Mouse (Mus musculus) ES-CJ7 (cell line): Measurements from ENCODE around the gene Slc39a11.

Experiments
- DNase-seq: peaks from one replicate; pipeline ENCODE4 v3.0.0; 2011; ENCODE audit warnings: low read depth, low spot score

The Slc39a11 gene

DNA sequence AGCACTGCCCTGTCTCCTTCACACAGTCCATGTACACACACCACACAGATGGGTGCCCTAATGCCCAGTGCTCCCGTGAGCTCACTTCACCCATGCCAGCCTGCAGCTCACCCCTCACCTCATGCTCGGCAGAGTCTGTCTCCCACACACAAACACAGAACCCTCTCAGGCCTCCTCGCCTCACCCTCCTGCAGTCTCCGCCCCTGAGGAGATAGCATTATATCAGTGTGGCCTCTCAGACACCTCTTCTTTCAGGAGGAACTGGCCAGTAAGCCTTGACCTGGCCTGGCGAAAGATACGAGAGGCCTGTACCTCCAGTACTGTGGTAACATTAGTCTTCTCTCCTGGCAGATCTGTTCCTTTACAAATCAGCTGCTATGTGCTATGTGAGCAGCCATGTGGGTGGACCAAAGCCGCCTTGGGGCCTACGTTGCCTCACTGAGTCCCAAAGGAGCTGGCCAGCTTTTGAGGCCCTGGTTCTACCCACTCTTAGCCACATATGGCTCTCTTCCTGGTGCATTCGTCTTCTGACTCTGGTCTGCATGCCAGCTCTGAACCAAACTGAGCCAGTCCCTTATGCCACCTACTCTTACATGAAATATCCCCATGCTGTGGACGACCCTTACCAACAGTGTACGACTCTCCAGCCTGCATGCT is 138.8 kb downstream of the Slc39a11 start:
- DNase-seq: no peak

DNA sequence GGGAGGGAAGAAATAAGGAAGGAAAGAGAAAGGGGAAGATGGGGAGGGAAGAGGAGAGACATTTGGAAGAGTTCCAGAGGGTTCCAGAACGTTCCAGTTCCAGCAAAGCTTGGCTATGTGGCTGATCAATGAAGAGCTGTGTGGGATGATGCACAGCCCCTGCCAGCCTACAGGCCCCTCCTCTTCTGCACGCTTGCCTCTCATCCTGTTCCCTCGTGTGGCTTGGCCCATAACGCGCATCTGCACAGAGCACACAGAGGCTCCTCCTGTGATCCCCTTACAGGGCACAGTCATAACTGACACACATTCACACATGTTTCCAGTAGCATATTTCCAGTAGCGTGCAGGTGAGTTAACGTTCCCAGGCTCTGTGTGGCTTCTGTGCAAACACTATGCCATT is 139.6 kb downstream of the Slc39a11 start:
- no peak for DNase-seq

DNA sequence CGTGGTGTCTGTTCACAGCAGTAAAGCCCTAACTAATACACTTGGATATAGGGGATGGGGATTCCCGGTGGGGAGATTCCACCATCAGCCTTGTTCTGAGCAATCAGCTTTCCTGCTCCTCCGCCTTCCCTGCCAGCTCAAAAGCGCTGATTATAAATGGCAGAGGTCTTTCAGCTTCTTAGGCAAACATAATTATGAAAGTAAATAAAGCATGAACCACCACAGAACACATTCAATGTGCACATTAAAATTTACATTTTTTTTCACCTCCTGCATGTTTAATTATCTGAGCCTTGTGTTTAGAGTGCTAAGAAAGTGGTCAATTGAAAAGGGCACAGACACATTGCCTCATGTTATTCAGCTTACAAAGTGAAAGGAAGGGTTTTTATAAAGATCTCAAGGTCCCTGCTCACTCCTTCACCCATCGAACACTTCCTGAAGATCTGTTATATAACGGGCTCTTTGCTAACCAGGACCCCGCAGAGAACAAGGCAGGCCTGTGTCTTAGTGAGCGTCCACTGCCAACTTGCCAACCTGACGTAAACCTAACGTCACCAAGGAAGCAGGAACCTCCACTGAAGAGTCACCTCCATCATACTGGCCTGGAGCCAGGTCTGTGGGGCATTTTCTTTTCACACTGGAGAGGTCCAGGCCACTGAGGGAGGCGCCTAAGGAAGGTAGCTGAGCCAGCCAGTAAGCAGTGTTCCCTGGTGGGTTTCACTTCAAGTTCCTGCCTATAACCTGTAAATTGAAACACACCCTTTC is 142.0 kb downstream of the Slc39a11 start:
- no peak for DNase-seq

DNA sequence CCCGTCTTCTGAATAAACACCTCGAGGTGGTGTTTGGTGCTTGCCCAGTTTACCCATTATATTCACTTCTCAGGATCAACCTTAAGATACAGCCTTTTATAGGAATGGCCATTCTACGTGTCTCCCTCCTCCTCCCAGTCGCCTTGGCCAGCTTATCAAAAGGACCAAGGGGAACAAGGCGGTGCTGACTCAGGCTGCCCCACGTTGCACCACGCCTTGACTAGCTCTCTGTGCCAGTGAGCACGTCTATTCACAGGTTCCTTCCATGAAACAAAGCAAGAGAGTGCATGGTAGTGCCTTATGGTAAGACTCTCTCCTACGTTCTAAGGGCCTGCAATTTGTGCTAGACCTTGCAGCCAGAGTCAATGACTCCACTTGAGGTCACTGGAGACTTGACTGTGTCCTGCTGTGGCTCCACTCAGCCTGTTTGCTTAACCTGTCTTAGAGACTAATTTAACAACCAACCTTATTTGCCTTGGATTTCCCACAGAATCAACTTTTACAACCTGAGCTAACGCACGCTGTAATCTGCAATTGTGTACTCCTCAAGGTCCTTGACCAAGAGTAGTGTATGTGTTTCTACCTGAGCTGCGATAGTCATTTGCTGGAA is 144.2 kb downstream of the Slc39a11 start:
- no peak for DNase-seq

DNA sequence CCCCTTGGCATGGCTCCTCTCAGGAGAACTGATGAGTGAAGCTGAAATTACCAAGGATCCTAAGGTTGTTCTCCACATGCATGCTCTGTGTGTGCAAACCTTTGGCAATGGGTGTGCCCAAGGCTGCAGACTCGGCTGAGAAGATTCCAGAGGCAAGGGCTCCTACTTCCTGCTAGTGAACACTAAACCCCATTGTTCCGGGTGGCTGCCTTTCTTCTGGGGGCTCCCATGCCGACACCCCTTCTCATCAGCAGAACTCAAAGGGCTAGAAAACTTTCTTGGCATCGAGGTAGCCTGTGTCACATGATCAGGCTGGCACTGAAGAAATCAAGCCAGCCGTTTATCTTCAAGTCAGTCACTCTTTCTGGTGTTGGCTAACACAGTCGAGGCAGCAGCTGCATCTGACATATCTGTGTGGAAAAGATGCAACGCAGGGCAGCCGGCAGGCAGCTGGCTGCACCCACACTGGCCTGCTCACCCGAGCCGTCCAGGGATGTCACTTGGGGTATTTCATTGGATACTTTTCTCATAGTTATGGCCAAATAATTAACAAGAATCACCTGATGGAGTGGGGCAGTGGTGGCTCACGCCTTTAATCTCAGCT is 145.3 kb downstream of the Slc39a11 start:
- no peak for DNase-seq

DNA sequence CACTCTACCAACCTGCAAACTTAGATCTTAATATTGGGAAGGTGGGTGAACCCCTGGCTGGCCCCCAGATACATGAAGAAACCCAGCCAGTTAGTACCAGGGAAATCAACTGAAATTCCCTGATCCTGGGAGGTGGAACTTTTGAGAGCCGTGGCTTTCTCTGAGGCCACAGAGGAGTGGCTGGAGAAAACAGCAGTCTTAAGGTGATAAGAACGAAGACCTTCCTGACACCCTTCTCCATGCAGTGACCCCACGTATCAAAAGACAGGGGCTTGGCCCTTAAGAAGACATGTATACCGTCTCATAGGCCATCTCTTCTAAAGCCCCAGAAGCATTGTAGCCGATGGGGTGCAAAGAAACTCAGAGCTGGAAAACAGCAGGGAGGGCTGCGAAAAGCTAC is 146.9 kb downstream of the Slc39a11 start:
- DNase-seq: no peak

DNA sequence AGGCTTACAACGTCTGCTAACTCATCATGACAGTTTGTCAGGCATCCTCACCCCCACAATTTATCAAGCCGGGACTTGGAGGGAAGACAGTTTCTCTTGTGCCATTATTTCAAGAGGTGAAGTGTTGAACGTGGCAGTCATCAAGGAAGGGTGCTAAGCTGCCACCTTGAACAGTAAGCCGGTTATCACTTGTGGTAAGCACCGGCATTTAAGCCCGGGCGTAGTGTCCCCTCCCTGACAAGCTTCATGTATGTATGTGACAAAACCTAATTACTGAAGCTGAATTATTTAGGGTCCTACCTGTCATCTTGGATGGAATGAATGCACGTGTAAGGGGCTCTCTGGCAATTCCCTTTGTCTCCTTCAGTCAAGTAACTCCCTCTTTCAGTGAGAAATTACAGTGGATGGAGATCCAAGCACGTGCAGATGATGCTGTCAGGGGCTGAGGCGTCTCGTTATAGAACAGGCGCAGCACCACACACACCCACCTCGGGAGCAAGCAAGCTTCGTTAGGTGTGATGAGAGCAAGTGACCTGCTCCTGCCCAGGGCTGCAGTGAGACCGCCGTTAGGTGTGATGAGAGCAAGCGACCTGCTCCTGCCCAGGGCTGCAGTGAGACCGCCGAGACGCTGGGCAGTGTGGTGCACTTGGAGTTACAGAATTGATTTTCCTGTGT is 149.1 kb downstream of the Slc39a11 start:
- no peak for DNase-seq

DNA sequence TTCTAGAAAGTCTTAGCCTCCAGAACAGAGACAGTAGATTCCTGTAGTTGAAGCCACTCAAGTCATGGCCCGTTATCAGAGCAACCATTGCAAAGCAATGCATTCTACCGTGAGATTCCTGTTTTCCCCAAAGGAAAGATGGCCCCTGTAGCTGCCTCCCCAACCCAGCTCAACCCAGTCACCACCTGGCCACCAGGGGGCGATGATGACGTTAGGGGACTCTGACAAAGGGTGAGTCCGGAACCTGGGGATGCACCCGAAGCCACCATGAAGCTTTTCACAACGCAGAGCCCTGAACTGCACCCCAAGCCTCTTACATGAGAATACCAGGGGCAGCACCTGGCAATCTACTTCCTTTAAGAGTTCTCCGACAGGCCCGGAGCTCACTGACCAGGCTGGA is 151.0 kb downstream of the Slc39a11 start:
- DNase-seq: peak; percentile 79

DNA sequence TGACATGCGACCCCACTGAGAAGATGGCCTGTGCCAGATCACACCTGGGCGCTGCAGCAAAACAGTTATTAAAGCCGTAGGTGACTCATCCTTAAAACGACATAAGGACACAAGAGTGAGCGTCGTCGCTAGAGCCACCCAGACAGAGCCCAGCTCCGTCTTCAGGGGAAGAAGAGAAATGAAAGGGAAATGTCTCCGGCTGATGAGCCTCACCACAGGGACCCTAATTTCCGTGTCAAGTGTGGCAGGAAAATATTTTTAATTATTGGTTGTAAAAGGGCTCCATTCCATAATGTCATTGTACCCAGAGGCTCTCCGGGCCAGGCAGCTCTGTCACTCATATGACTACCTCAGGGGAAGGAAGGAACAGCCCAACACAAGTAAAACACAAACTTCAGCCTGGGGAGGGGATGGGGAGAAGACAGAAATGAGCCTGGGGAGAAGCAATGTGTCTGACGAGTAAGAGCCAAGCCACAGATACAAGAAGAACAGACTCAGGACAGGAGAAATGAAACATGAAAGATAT is 155.8 kb downstream of the Slc39a11 start:
- DNase-seq: no peak

DNA sequence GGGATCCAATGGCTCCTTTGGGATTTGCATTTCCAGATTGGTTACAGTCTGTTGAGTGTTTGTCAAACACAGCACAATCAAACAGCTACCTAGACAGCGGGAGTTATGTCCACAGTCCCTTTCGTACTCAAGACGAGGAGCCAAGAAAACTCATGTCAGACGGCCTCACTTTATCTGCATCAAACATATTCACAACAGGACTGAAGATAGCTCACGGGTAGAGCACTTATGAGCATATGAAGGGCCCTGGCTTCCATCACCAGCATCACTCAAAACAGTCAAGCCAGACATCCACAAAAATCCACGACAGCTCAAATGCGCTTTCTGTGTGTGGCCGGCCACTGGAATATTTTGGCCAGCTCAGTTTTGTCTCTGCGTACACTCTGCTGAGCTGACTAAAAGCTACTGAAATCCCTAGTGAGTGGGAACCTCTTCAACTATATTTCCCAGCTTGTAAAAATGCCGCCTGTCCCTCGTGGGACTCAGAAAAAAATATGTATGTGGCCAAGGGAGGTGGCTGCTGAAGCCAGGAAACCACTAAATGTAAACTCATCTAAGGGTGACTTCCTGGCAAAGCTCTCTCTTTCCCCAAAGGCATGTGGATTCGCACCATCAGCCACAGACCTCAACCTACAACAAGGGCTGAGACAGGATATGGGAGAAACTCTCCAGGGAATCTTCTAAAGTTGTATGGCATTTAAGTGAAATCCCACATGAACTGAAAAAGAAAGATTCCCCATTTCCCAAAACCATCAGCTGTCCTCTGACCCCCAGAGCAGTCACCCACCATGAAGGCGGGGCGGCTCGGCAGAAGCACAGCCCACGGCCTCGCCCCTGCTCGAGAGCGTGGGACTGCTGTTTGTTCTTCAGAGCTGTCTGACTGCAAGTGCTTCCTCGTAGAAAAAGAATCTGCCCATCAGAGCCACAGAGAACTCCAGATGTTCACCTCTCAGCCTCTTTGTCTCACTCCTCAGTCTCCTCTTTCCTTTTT is 159.1 kb downstream of the Slc39a11 start:
- DNase-seq: no peak

DNA sequence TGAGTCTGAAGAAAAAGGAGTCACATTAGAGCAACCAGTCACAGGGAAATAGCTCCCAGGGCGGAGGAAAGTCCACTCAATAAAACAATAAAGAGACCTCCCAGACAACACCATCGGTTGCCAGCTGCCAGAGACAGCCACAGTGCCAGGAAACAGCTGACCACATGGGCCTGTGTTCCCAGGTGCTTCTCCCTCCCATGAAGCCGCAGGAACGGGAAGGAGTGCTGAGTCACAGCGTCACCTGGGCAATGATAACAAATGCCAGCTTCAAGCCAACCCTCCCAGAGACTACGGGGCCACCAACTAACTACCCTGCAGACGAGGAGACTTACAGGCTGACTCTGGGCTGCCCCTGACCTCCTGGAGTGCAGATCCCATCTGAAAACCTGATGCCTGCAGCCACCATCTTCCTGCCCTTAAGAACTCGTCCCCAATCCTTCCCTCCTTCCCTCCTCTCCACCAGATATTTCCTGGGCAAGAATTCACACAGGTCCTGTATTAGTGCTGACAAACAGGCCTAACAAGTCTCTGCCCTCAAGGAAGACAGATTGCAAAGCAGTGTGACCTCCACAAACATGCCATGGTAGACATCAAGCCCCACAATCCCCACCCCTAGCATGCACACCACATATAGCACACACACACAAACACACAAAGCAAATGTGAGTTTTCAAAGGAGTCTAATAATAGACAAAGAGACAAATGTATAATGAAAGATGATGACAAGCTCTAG is 162.1 kb downstream of the Slc39a11 start:
- DNase-seq: no peak

DNA sequence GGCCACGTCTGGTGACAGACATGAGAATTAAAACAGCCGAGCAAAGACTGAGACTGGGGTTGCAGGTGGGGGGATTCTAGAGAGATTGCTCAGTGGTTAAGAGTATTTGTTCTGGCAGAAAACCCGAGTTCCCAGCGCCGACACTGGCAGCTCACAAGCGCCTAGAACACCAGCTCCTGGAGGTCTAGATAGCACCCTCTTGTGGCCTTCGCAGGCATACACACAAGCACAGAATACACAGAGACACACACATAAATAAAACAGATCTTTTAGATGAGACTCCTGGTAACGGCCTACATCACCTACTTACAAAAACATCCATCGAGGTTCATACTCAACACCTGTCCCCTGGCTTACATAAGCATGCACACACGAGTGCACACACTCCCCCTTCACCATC is 165.8 kb downstream of the Slc39a11 start:
- DNase-seq: peak; percentile 73

DNA sequence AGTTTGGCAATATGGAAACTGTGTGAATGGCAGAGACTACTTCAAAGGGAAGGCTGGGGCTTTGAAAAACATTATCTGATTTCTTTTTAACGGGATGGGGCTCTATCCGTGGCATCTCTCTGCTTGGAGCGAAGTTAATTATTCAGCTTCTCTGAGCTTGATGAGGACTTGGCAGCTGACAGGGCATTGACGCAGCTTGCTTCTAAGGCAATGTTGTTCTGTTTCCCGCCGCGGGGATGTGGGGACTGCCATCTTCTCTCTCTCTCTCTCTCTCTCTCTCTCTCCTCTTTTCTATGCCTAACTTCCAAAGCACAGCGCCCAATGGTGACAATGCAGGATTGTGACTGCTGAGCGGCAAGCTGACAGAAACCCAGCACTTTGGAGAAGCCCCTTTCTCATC is 172.3 kb downstream of the Slc39a11 start:
- no peak for DNase-seq

DNA sequence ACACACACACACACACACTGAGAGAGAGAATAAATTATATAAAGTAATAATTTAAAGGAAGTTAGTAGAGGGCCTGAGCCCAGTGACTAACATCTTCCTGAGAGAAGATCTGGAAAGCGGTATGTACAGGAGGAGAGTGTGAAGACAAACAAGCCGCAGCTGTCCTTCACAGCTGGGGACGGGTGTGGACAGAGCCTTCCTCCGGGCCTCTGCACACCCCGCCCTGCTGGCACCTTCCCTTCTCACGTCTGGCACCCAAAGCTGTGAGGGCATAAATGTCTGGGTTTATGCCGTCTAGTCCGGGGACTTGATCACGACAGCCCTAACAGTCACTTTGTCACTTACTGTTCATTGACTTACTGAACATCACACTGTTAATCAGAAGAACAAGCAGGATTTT is 173.2 kb downstream of the Slc39a11 start:
- DNase-seq: no peak

DNA sequence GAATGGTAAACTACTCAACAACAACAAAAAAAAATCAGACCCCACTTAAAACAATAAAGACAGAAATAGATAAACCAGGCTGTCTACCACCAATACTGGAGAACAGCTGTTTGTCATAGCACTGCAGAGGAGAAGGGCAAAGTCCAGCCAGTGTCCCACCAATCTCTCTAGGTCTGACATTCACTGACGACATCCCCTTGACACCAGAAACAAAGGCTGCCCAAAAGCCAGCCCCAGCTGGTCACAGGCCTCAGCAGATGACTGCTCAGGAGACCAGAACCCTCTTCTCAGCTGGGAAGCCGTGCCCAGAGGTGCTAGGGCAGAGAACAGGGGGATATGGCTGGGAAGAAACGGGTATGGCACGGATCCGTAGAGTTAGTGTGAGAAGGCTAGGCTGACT is 174.4 kb downstream of the Slc39a11 start:
- no peak for DNase-seq

DNA sequence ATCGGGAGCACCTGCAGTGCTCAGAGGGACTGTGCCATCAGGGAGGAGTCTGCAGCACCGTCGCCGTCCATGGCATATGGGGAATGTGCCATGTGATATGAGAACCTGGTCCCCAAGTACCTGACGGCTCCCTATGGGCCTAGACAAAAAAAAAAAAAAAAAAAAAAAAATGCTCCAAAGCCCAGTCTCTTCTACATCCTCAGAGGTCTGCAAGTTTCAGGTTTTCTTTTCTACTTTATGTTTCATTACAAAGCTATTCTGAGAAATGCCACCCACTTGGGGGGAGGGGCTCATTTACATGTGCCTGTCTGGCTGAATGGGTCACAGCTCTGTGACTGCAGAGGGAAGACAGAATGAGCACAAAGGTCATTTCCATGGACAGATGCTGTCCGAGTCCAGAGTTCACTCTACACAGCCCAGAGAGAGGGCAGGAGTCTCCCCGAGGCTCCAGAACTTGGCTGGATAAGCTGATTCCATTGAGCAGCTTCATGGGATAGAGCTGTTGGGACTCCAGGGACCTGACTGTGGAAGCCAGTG is 175.8 kb downstream of the Slc39a11 start:
- DNase-seq: no peak

DNA sequence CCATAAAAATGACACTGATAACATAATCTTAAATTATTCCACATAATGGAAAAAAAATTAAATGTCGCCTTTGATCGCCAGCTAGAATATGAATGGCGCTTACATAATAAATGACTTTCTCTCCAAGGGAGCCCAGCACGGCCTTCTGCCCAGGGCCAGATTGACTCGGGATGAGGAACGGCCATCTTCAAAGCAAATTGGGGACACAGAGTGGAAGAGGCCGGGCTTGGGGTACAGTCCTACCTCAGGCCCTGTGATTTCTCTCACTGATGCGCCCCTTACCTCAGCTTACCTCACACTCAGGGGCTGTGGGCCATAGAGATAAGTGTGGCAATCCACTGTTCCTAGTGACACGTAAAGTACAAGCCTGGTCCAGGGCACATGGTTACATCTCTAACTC is 177.9 kb downstream of the Slc39a11 start:
- DNase-seq: no peak

DNA sequence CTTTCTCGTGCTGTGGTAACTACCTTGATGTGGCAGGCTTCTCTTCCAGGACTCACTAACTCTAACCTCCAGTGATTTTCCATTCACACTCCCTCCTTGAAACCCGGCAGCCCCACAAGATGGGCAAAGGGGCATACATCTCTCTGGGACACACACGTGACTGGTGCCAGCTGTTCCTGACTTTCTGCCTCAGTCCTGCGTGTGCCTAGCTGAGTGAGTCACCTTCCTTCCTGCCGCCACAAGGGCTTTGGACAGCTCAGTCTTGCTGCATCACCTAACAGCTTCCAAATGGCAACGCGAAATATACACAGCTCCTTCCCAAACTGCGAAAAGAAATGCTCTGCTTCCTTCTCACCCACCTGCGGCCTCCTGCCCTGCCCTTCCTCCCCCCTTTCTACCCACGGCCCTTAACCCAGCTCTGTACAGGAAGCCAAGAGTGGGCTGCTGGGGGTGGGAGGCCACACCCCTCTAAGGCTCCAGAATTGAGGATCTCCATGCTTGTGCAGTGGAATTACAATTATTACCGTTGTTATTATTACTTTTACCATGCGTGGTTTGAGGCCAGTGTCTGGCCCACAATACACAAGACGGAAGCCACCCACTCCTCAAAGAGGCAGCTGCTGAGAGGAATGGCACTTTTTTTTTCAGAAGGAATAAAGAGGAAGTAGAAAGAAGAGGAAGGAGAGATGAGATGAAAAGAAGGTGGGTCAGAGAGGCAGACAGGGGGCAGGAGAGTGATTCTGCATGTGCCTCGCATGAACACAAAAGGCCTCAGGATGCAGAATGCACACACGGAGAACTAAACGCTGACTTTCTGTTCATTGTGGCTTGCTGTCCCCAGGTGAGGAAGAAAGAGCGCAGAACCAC is 179.7 kb downstream of the Slc39a11 start:
- DNase-seq: no peak

DNA sequence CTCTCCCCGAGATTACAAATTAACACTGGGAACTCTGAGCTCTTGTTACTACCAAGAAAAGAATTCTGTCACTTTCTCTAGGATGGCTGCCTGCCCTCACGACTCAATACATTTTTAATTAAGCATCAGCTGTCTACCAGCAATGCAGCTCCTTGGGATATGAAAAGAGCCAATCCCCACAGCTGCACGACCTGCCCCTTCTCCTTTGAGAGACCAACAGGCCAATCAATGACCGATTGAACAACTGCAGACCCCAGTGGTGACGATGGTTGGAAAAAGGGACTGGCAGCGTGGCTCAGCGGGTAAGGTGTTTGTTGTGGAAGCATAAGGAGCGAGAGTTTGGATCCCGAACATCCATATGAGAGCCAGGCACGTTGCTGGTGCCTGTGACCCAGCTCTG is 181.9 kb downstream of the Slc39a11 start:
- DNase-seq: no peak
